Mouse (Mus musculus): ENCODE data around the gene Akp3.

DNA sequence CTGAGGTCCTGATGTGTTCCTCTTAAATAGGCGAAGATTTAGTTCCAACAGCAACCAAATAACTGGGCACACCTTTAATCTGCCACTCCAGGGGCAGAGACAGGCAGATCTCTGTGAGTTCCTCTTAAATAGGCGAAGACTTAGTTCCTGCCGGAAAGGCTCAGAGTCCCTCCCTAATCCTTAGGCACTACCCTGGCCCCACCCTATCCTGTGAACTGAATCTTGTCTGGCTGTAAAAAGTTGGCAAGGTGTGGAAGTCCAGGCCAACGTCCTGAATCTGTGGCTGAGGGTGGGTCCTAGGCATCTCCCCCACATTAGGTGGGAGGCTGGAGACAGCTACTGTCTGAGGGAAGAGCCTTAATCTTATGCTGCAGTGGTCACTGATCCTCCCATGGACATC lies 34.9 kb upstream of the Akp3 start, which contains the start of gene Alppl2:
- TF ChIP-seq CTCF (IDR thresholded peaks at IDR 0.05; ENCODE audit: low read depth) (no peak), EP300 (IDR thresholded peaks at IDR 0.05; ENCODE audit: low read depth) (no peak)

Data from liver, embryonic 14.5 days (tissue).